Mouse (Mus musculus) midbrain, embryonic 14.5 days (tissue): ENCODE measurements around the gene Zfp53. TPM values are rescaled to one million over a fixed set of nuclear protein-coding genes. Genes with fewer than 3 reads are reported as not detected.
A peak's percentile ranks its signal among the peaks of the same experiment; 100 is the strongest.
"Not testable (repeated sequence)": the region's sequence is repeated elsewhere in the genome, so short reads cannot be mapped to it uniquely, and the experiment has no call there.

Experiments used
- ATAC-seq: fragments of 200-750 bp; cut with Nextera tagmentation; 2 replicates; pipeline ENCODE4 v1.8.0; 2017; ENCODE audit warnings: moderate number of reproducible peaks, moderate library complexity; ENCODE audit not compliant: low FRiP score, low TSS enrichment
- DNase-seq: peaks from one replicate; pipeline ENCODE4 v3.0.0-alpha.2; 2015
- H3K27ac ChIP-seq: fragments of 300-500 bp; sonication (generic); replicated peaks from 2 replicates; pipeline ENCODE4 v1.5.1; 2014; ENCODE audit warnings: mild to moderate bottlenecking, low read depth, low read length, moderate library complexity
- H3K27me3 ChIP-seq: fragments of 300-500 bp; sonication (generic); 2 replicates; pipeline ENCODE4 v1.6.1; 2014; ENCODE audit warnings: low read length, control low read depth, mixed read lengths; ENCODE audit not compliant: control insufficient read depth, insufficient read depth
- H3K36me3 ChIP-seq: fragments of 300-500 bp; sonication (generic); 2 replicates; pipeline ENCODE4 v1.6.1; 2014; ENCODE audit warnings: low read length, control low read depth; ENCODE audit not compliant: control insufficient read depth, insufficient read depth
- H3K4me1 ChIP-seq: fragments of 300-500 bp; sonication (generic); 2 replicates; pipeline ENCODE4 v1.6.1; 2014; ENCODE audit warnings: mild to moderate bottlenecking, antibody characterized with exemption, low read length, control low read depth; ENCODE audit not compliant: control insufficient read depth, insufficient read depth
- H3K4me2 ChIP-seq: fragments of 300-500 bp; sonication (generic); 2 replicates; pipeline ENCODE4 v1.6.1; 2014; ENCODE audit warnings: mild to moderate bottlenecking, low read length, moderate library complexity
- H3K4me3 ChIP-seq: fragments of 300-500 bp; sonication (generic); replicated peaks from 2 replicates; pipeline ENCODE4 v1.5.1; 2014; ENCODE audit warnings: low read depth, low read length
- H3K9ac ChIP-seq: fragments of 300-500 bp; sonication (generic); replicated peaks from 2 replicates; pipeline ENCODE4 v1.6.1; 2014; ENCODE audit warnings: mild to moderate bottlenecking, low read length, moderate library complexity
- H3K9me3 ChIP-seq: fragments of 300-500 bp; sonication (generic); 2 replicates; pipeline ENCODE4 v1.6.1; 2016; ENCODE audit warnings: low read length, control low read depth, mixed read lengths; ENCODE audit not compliant: control insufficient read depth
- WGBS: fragments of 180-500 bp; shearing (Covaris S2); extraction: QIAGEN DNeasy Blood & Tissue Kit; methylation state at CpG from one replicate; pipeline ENCODE4 v1.1.7; 2014; 5-methylcytosine and 5-hydroxymethylcytosine counted together
- polyA plus RNA-seq: library from polyadenylated mRNA; unstranded; fragments of >200 nt; fragmentation: Nextera tagmentation; extraction: Ambion mirVana; gene quantifications from 2 replicates; pipeline ENCODE4 v1.2.1, GENCODE M21; 2014

Gene Zfp53
- polyA plus RNA-seq, 1 experiment from 2014 or later = 11.4 TPM

- not testable (repeated sequence) for H3K9me3 ChIP-seq, H3K4me3 ChIP-seq, H3K9ac ChIP-seq, H3K4me2 ChIP-seq, H3K27me3 ChIP-seq, ATAC-seq, H3K4me1 ChIP-seq, H3K36me3 ChIP-seq, H3K27ac ChIP-seq, DNase-seq
- WGBS = 100% methylated on average over 1 of the region's 1 CpGs
Measured at GRCm38 (mm10) chr17:21475290-21475689, 13.5 kb upstream of the Zfp53 start.

DNA sequence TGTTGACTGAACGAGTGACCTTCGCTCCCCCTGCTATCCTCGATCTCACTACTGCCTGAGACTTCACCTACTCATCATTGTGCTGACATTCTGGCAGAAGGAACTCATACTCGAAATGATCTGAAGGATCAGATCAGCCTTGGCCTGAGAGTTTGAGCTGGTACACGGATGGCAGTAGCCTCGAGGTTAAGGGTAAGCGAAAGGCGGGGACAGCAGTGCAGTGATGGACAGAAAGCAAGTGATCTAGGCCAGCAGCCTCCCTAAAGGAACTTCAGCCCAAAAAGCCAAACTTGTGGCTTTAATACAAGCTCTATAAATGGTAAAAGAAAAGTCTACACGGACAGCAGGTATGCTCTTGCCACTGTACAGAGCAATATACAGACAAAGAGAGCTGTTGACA, 12.4 kb upstream of the Zfp53 start:
- H3K4me2 ChIP-seq, DNase-seq, H3K27me3 ChIP-seq, H3K4me1 ChIP-seq, H3K9me3 ChIP-seq, H3K4me3 ChIP-seq, H3K9ac ChIP-seq, H3K27ac ChIP-seq, ATAC-seq, H3K36me3 ChIP-seq: not testable (repeated sequence)
- 93% methylated on average over 4 of the region's 9 CpGs for WGBS

DNA sequence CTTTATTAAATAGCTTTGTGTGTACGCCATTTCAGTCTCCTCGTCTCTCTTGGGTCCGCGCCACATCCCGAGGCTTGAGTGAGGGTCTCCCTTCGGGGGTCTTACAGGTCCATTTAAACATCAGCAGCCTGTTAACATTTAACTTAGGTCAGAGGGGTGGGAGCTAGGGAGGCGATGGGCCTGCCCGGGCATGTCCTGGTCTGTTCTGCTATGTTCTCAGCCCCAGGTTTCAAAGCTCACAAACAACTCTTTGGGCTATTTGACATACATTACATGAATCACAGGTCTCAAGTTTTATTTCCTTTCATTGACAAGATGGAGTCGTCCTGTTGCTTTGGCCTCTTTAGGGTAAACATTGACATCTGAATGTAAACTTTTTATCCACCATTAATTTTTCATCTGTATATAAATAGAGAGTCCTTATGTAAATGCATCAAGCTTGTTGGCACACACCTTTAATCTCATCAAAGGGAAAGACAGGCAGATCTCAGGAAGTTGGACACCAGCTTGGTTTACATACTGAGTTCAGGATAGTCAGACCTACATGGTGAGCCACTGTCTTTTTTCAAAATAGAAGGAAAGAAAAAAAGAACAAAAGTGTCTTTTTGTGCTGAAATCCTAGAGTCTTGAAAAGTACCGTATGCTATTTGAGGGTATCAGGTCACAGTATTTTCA, 10.6 kb upstream of the Zfp53 start:
- not testable (repeated sequence) for H3K27ac ChIP-seq, H3K27me3 ChIP-seq, H3K9ac ChIP-seq, H3K4me2 ChIP-seq, H3K4me1 ChIP-seq, H3K4me3 ChIP-seq, H3K9me3 ChIP-seq, ATAC-seq, H3K36me3 ChIP-seq, DNase-seq
- WGBS = 90% methylated on average over 9 of the region's 10 CpGs

- H3K4me3 ChIP-seq = peak overlapping the region; percentile 78
- H3K36me3 ChIP-seq = peaks cover 8% of the 10 kb centered on the region; the same call in 1 of the 2 replicates
- peak overlapping the region; percentile 69 for H3K4me2 ChIP-seq
- H3K9me3 ChIP-seq = no peaks in the 10 kb centered on the region
- H3K9ac ChIP-seq = peak overlapping the region; percentile 67
- peaks cover 6% of the 10 kb centered on the region for H3K4me1 ChIP-seq
- peak; percentile 2 for DNase-seq
- no peak for ATAC-seq
- WGBS = 18% methylated on average over 8 of the region's 8 CpGs
- H3K27me3 ChIP-seq = no peaks in the 10 kb centered on the region
- H3K27ac ChIP-seq = no peak overlapping the region; the same call in 1 of the 2 replicates
Measured at GRCm38 (mm10) chr17:21489500-21490001, 753 bp downstream of the Zfp53 start.

GRCm38 (mm10) chr17:21501365-21501764, 12.6 kb downstream of the Zfp53 start:
- no peak for ATAC-seq

GRCm38 (mm10) chr17:21504524-21504923, 15.7 kb downstream of the Zfp53 start:
- no peak overlapping the region for H3K27ac ChIP-seq
- no peak overlapping the region for H3K9ac ChIP-seq
- WGBS = 98% methylated on average over 1 of the region's 1 CpGs
- no peak overlapping the region for H3K4me2 ChIP-seq
- H3K36me3 ChIP-seq = peaks cover 20% of the 10 kb centered on the region
- H3K4me1 ChIP-seq = no peaks in the 10 kb centered on the region
- no peak overlapping the region for H3K4me3 ChIP-seq
- H3K27me3 ChIP-seq = no peaks in the 10 kb centered on the region
- ATAC-seq (no peak), DNase-seq (peak; percentile 2)
- no peaks in the 10 kb centered on the region for H3K9me3 ChIP-seq

More at GRCm38 (mm10) chr17:21501365-21501764, 12.6 kb downstream of the Zfp53 start:
- Histone ChIP-seq H3K4me1 (no peaks in the 10 kb centered on the region), H3K27ac (no peak overlapping the region), H3K4me2 (no peak overlapping the region), H3K36me3 (peaks cover 6% of the 10 kb centered on the region; the same call in 1 of the 2 replicates), H3K27me3 (no peaks in the 10 kb centered on the region), H3K9ac (no peak overlapping the region), H3K9me3 (no peaks in the 10 kb centered on the region), H3K4me3 (no peak overlapping the region)
- 88% methylated on average over 1 of the region's 1 CpGs for WGBS
- DNase-seq = no peak

- DNase-seq (no peak), ATAC-seq (no peak)
- H3K9ac ChIP-seq = no peak overlapping the region
- H3K27ac ChIP-seq = no peak overlapping the region
- 95% methylated on average over 3 of the region's 3 CpGs for WGBS
- no peaks in the 10 kb centered on the region for H3K27me3 ChIP-seq
- H3K4me1 ChIP-seq = no peaks in the 10 kb centered on the region
- H3K9me3 ChIP-seq = no peaks in the 10 kb centered on the region
- H3K36me3 ChIP-seq = peaks cover 28% of the 10 kb centered on the region
- no peak overlapping the region for H3K4me3 ChIP-seq
- H3K4me2 ChIP-seq = no peak overlapping the region
Measured at GRCm38 (mm10) chr17:21506258-21506657, 17.5 kb downstream of the Zfp53 start.

DNA sequence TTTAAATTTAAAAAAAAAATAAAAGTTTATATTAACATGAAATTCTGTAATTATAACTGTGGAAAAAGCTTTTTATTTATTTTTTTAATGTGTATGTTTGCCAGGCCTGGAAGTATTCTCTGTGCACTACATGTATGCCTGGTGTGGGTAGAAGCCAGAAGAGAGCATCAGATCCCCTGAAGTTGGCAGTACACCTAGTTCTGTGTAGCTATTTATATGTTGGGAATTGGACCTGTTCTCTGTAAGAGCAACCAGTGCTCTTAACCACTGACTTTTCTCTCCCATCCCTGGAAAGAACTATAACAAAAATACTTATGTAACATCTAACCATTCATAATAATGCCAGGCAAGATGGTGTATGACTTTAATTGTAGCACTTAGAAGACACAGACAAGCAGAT, 21.0 kb downstream of the Zfp53 start:
- H3K27me3 ChIP-seq = no peaks in the 10 kb centered on the region
- ATAC-seq (no peak), DNase-seq (no peak)
- H3K27ac ChIP-seq = no peak overlapping the region
- no peaks in the 10 kb centered on the region for H3K9me3 ChIP-seq
- no peak overlapping the region for H3K4me3 ChIP-seq
- H3K4me2 ChIP-seq = no peak overlapping the region
- peaks cover 28% of the 10 kb centered on the region for H3K36me3 ChIP-seq
- no peaks in the 10 kb centered on the region for H3K4me1 ChIP-seq
- H3K9ac ChIP-seq = no peak overlapping the region
